In genomic region chr9:108461181-108461631, GRCm38 (mm10) we compare ENCODE assay signal across 8 mouse cellular contexts. TPM values are rescaled to one million over a fixed set of nuclear protein-coding genes. Genes with fewer than 3 reads are reported as not detected.
DNase-seq lines count a peak whose midpoint lies in the region; ATAC-seq and TF ChIP-seq lines count a peak whose summit lies in the region.

Gene Klhdc8b (minus strand): TSS chr9:108461581.

- peaks cover 31% of the 10 kb centered on the region for H3K36me3 ChIP-seq in heart, postnatal 0 days (replicated peaks; ENCODE audit: control insufficient read depth, insufficient read depth, low read length)
- H3K36me3 ChIP-seq in midbrain, embryonic 14.5 days (ENCODE audit: control insufficient read depth, insufficient read depth, low read length) = peaks cover 34% of the 10 kb centered on the region

- no peak for ATAC-seq in heart, postnatal 0 days (ENCODE audit: insufficient read depth, low read depth)
- ATAC-seq in midbrain, embryonic 14.5 days (ENCODE audit: low FRiP score, low TSS enrichment) = 0 out of 2 replicates have a peak, but pooled peaks have one; percentile 18

- no peak for DNase-seq in layer of hippocampus, adult 8-10 months (ENCODE audit: low spot score in 2 of 2)
- no peak for DNase-seq in layer of hippocampus, adult 9-11 months
- no peak for DNase-seq in adrenal gland, adult 8-10 months
- no peak for DNase-seq in heart, postnatal 0 days (ENCODE audit: low spot score)
- DNase-seq in large intestine, adult 2 months (ENCODE audit: low read depth, low spot score) = no peak
- peak; percentile 49 for DNase-seq in midbrain, embryonic 14.5 days
- DNase-seq in yolk sac, embryonic 10.5 days (ENCODE audit: low spot score) = no peak
- DNase-seq in right cerebral cortex, postnatal 4 days = no peak

- no peak for TF ChIP-seq CTCF in heart, postnatal 0 days (IDR thresholded peaks at IDR 0.05; ENCODE audit: low read depth)

- peak within 1 kb of the TSS; percentile 92 for H3K4me2 ChIP-seq in heart, postnatal 0 days (ENCODE audit: low read depth, low read length)
- peak within 1 kb of the TSS; percentile 93 for H3K4me2 ChIP-seq in midbrain, embryonic 14.5 days (ENCODE audit: low read length)

- peak within 1 kb of the TSS; percentile 67 for H3K4me3 ChIP-seq in heart, postnatal 0 days (ENCODE audit: low read depth, low read length)
- peak within 1 kb of the TSS; percentile 86 for H3K4me3 ChIP-seq in midbrain, embryonic 14.5 days (replicated peaks; ENCODE audit: low read depth, low read length)

- 25% methylated on average over 11 of the region's 11 CpGs for WGBS in heart, postnatal 0 days
- WGBS in large intestine, adult 2 months = 11% methylated on average over 11 of the region's 11 CpGs
- 26% methylated on average over 11 of the region's 11 CpGs for WGBS in midbrain, embryonic 14.5 days

- no peaks in the 10 kb centered on the region for H3K9me3 ChIP-seq in heart, postnatal 0 days (replicated peaks; ENCODE audit: control insufficient read depth, low read length)
- no peaks in the 10 kb centered on the region for H3K9me3 ChIP-seq in midbrain, embryonic 14.5 days (ENCODE audit: control insufficient read depth, low read length)

- TF ChIP-seq EP300 in heart, postnatal 0 days (IDR thresholded peaks at IDR 0.05; ENCODE audit: low read depth) = no peak

- peak within 1 kb of the TSS; percentile 84 for H3K27ac ChIP-seq in heart, postnatal 0 days (ENCODE audit: low read depth)
- peak within 1 kb of the TSS; percentile 79 for H3K27ac ChIP-seq in midbrain, embryonic 14.5 days (replicated peaks; ENCODE audit: low read depth, low read length)

- H3K27me3 ChIP-seq in heart, postnatal 0 days (ENCODE audit: control insufficient read depth, insufficient read depth, low read length) = no peaks in the 10 kb centered on the region
- no peaks in the 10 kb centered on the region for H3K27me3 ChIP-seq in midbrain, embryonic 14.5 days (ENCODE audit: control insufficient read depth, insufficient read depth, low read length)

- peak within 1 kb of the TSS; percentile 79 for H3K9ac ChIP-seq in heart, postnatal 0 days (replicated peaks; ENCODE audit: low read depth, low read length)
- peak within 1 kb of the TSS; percentile 79 for H3K9ac ChIP-seq in midbrain, embryonic 14.5 days (replicated peaks; ENCODE audit: low read length)

- H3K4me1 ChIP-seq in heart, postnatal 0 days (ENCODE audit: control insufficient read depth, insufficient read depth) = peaks cover 14% of the 10 kb centered on the region
- peaks cover 9% of the 10 kb centered on the region for H3K4me1 ChIP-seq in midbrain, embryonic 14.5 days (ENCODE audit: control insufficient read depth, insufficient read depth, low read length)

RNA-seq across cellular contexts. Expression of gene Klhdc8b, which starts in this region (rescaled TPM):
- total RNA-seq in layer of hippocampus, adult 8-10 months (2022) = 10 to 100 TPM; 22.0 to 32.0 (median 24.2) TPM
- 10 to 100 TPM; 19.7 to 48.3 (median 33.1) TPM for total RNA-seq in adrenal gland, adult 8-10 months (2022)
- total RNA-seq in heart, postnatal 0 days (2014; rRNA removed; ENCODE audit: low replicate concordance) = 180 and 186 TPM in 2 replicates
- 91.6 and 92.7 TPM in 2 replicates for polyA plus RNA-seq in heart, postnatal 0 days (2015; fragmentation: Nextera tagmentation; extraction: Ambion mirVana)
- 13.6 and 18.8 TPM in 2 replicates for polyA plus RNA-seq in large intestine, adult 2 months (2012; rRNA removed)
- polyA plus RNA-seq in midbrain, embryonic 14.5 days (2014; fragmentation: Nextera tagmentation; extraction: Ambion mirVana) = 59.3 and 61.2 TPM in 2 replicates
